Mouse (Mus musculus): ENCODE results near the gene Hic1. TPM values are rescaled to one million over a fixed set of nuclear protein-coding genes. Genes with fewer than 3 reads are reported as not detected.

Hic1 gene
- polyA plus RNA-seq, 1 experiment from 2014 or later: 1.9 TPM

DNA sequence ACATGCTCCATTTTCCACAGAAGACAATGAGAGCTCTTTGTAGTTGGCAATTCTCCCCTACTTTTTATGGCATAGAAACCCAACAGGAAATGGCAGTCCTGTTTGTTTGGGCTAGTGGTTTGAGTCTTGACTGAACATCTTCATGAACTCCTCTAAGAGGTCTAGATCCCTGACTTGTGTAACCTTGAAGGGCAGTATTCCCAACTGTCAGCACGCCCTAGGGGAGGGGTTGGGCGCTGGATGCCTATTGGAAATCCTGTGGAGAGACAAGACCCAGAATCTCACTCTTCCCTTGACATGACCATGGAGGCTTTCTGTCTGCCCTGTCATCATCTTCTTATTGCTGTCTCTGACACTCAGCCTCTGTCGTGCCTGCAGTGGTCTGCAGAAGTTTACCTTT is 49.5 kb downstream of the Hic1 start:
- no peak overlapping the region for H3K4me2 ChIP-seq (ENCODE audit: low read length)
- H3K4me1 ChIP-seq (ENCODE audit: control insufficient read depth, insufficient read depth, low read depth, low read length): no peaks in the 10 kb centered on the region
- ATAC-seq: no peak
- no peak overlapping the region for H3K27ac ChIP-seq (ENCODE audit: low read depth, low read length)
- H3K4me3 ChIP-seq (ENCODE audit: low read length): no peak overlapping the region
- no peak overlapping the region for H3K9ac ChIP-seq (ENCODE audit: low read depth, low read length)
- H3K36me3 ChIP-seq (ENCODE audit: control insufficient read depth, insufficient read depth, low read length): no peaks in the 10 kb centered on the region
- no peaks in the 10 kb centered on the region for H3K9me3 ChIP-seq (ENCODE audit: control insufficient read depth, low read length)
- H3K27me3 ChIP-seq (replicated peaks; ENCODE audit: control insufficient read depth, insufficient read depth, low read length): no peaks in the 10 kb centered on the region
- WGBS: 88% methylated on average over 3 of the region's 3 CpGs

DNA sequence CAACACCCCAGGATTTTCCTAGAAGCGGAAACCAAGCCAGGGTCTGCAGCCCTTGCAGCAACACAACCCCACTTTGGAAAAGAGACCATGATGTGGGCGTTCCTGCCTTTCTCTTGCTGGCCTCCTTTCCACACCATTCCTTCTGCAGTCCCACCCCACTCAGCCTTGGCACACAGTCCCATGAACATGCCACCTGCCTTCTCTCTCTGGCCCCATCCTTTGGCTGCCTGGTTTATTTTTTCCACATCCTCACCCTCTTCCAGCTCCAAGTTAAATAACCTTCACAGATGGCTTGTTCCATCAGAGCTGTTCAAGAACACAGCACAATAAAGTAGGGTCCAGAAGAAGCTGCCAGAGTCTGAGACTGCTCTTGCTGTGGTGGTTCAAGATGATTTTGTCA is 50.0 kb downstream of the Hic1 start:
- ATAC-seq: no peak
- Histone ChIP-seq H3K9ac (ENCODE audit: low read depth, low read length) (no peak overlapping the region), H3K36me3 (ENCODE audit: control insufficient read depth, insufficient read depth, low read length) (no peaks in the 10 kb centered on the region), H3K27ac (ENCODE audit: low read depth, low read length) (no peak overlapping the region), H3K4me1 (ENCODE audit: control insufficient read depth, insufficient read depth, low read depth, low read length) (no peaks in the 10 kb centered on the region), H3K4me3 (ENCODE audit: low read length) (no peak overlapping the region), H3K9me3 (ENCODE audit: control insufficient read depth, low read length) (no peaks in the 10 kb centered on the region), H3K27me3 (replicated peaks; ENCODE audit: control insufficient read depth, insufficient read depth, low read length) (no peaks in the 10 kb centered on the region), H3K4me2 (ENCODE audit: low read length) (no peak overlapping the region)
- 89% methylated on average over 2 of the region's 2 CpGs for WGBS

DNA sequence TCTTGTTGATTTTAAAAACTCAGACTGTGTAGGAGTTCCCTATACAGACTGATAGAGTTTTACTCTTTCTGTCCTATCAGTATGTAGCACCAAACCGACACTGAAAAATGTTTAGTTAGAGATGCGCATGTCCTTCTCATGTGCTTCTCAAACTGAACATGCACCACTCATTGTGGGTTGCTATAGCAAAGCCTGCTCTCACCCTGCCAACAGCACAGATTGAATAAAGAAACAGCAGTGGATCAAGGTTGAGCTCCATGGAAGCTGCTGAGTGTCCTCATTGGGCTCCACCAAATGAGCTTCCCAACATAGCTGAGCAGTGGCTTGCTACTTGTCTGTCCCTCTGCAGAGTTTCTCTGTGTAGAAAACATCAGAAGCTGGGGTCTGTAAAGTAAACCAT is 51.2 kb downstream of the Hic1 start:
- Histone ChIP-seq H3K9me3 (ENCODE audit: control insufficient read depth, low read length) (no peaks in the 10 kb centered on the region), H3K4me3 (ENCODE audit: low read length) (no peak overlapping the region), H3K36me3 (ENCODE audit: control insufficient read depth, insufficient read depth, low read length) (no peaks in the 10 kb centered on the region), H3K27ac (ENCODE audit: low read depth, low read length) (no peak overlapping the region), H3K4me1 (ENCODE audit: control insufficient read depth, insufficient read depth, low read depth, low read length) (no peaks in the 10 kb centered on the region), H3K9ac (ENCODE audit: low read depth, low read length) (no peak overlapping the region), H3K27me3 (replicated peaks; ENCODE audit: control insufficient read depth, insufficient read depth, low read length) (no peaks in the 10 kb centered on the region), H3K4me2 (ENCODE audit: low read length) (no peak overlapping the region)
- ATAC-seq: no peak
- WGBS: 95% methylated on average over 2 of the region's 2 CpGs

DNA sequence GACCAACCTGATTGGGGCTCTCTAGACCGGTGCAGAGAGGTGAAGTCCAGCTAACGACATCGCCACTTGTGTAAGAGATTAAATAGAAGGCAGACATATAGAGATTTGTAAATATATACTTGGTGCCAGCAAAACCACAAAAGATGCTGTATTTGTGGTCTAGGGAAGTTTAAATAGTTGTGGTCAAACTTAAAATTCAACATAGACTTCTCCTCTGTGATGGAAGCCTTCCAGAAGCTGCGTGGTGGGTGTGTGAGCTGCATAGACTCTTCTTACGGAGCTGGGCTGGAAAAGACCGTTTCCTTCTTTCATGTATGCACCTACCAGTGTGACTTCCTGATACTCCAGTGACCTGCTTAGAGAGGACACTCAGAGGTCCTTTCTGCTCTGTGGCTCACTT is 52.9 kb downstream of the Hic1 start:
- Histone ChIP-seq H3K36me3 (ENCODE audit: control insufficient read depth, insufficient read depth, low read length) (no peaks in the 10 kb centered on the region), H3K9ac (ENCODE audit: low read depth, low read length) (no peak overlapping the region), H3K9me3 (ENCODE audit: control insufficient read depth, low read length) (no peaks in the 10 kb centered on the region), H3K4me1 (ENCODE audit: control insufficient read depth, insufficient read depth, low read depth, low read length) (no peaks in the 10 kb centered on the region), H3K27ac (ENCODE audit: low read depth, low read length) (no peak overlapping the region), H3K4me3 (ENCODE audit: low read length) (no peak overlapping the region), H3K27me3 (replicated peaks; ENCODE audit: control insufficient read depth, insufficient read depth, low read length) (no peaks in the 10 kb centered on the region), H3K4me2 (ENCODE audit: low read length) (no peak overlapping the region)
- 89% methylated on average over 6 of the region's 6 CpGs for WGBS
- ATAC-seq: no peak

MicroRNAs within 50 kb of the gene (microRNA counts, 519-probe panel; counts per million panel counts)
- microRNA mmu-miR-132 (3,085 counts per million, percentile 82 among the panel's probes with 10 or more counts), microRNA mmu-miR-212 (1,533 counts per million, percentile 14 among the panel's probes with 10 or more counts)

Small RNA genes within 50 kb of the gene (microRNA-seq; reads per million reads assigned to microRNA genes)
- gene Mir132 (1,336 reads per million, percentile 80 among the genes with 10 or more reads in this experiment), gene Mir212 (73.3 reads per million, percentile 45 among the genes with 10 or more reads in this experiment)

Other genes with a start within 250 kb of the Hic1 start
- gene Smg6, start 243.7 kb downstream of the Hic1 start, polyA plus RNA-seq (2015; fragmentation: Nextera tagmentation; extraction: Ambion mirVana): 11.6 and 14.0 TPM in 2 replicates
- gene Srr, start 243.6 kb downstream of the Hic1 start, polyA plus RNA-seq (2015; fragmentation: Nextera tagmentation; extraction: Ambion mirVana): 39.5 and 42.9 TPM in 2 replicates
- gene Ovca2, start 9.3 kb upstream of the Hic1 start, polyA plus RNA-seq (2015; fragmentation: Nextera tagmentation; extraction: Ambion mirVana): 14.4 and 14.5 TPM in 2 replicates
- 15.4 and 15.7 TPM in 2 replicates for gene Dph1, start 21.7 kb upstream of the Hic1 start, polyA plus RNA-seq (2015; fragmentation: Nextera tagmentation; extraction: Ambion mirVana)
- 10.6 and 10.7 TPM in 2 replicates for gene Rtn4rl1, start 24.3 kb upstream of the Hic1 start, polyA plus RNA-seq (2015; fragmentation: Nextera tagmentation; extraction: Ambion mirVana)
- 50.8 and 69.0 TPM in 2 replicates for gene Rpa1, start 178.8 kb upstream of the Hic1 start, polyA plus RNA-seq (2015; fragmentation: Nextera tagmentation; extraction: Ambion mirVana)
- 17.5 and 18.8 TPM in 2 replicates for gene Smyd4, start 178.9 kb upstream of the Hic1 start, polyA plus RNA-seq (2015; fragmentation: Nextera tagmentation; extraction: Ambion mirVana)

All from hindbrain, embryonic 16.5 days (tissue).